Mouse (Mus musculus) ES-E14 (cell line): ENCODE results near the gene Gipc1. TPM values are rescaled to one million over a fixed set of nuclear protein-coding genes. Genes with fewer than 3 reads are reported as not detected.

Experiments
- DNase-seq: peaks from one replicate; pipeline ENCODE4 v3.0.0-alpha.2; 2013; ENCODE audit warnings: low read depth, low spot score
- H3K27ac ChIP-seq: 2 replicates; pipeline ENCODE4 v1.5.1; 2012; ENCODE audit warnings: low read depth, mild to moderate bottlenecking, low read length, moderate library complexity, mixed read lengths; ENCODE audit not compliant: poor library complexity, insufficient read depth, severe bottlenecking
- H3K36me3 ChIP-seq: 2 replicates; pipeline ENCODE4 v1.6.1; 2012; ENCODE audit warnings: mild to moderate bottlenecking, low read length, moderate library complexity, mixed read lengths; ENCODE audit not compliant: control insufficient read depth, poor library complexity, insufficient read depth, severe bottlenecking
- H3K4me1 ChIP-seq, 2 experiments: fragments of 150-350 bp in 1 of 2; sonication (generic) in 1 of 2; 2 replicates each; pipeline ENCODE4 v1.6.1; 2012; ENCODE audit warnings: low read length in 2 of 2, mild to moderate bottlenecking in 1 of 2, mixed read lengths in 1 of 2; ENCODE audit not compliant: control insufficient read depth in 2 of 2, insufficient read depth in 2 of 2, poor library complexity in 1 of 2
- H3K4me3 ChIP-seq, 2 experiments: fragments of 150-350 bp in 1 of 2; sonication (generic) in 1 of 2; 2 replicates each; pipeline ENCODE4 v1.5.1; 2012; ENCODE audit warnings: low read length in 2 of 2, low read depth in 1 of 2, mild to moderate bottlenecking in 1 of 2, mixed read lengths in 1 of 2; ENCODE audit not compliant: insufficient read depth in 1 of 2, poor library complexity in 1 of 2, severe bottlenecking in 1 of 2
- H3K9ac ChIP-seq: 2 replicates; pipeline ENCODE4 v1.6.1; 2012; ENCODE audit warnings: low read depth, mild to moderate bottlenecking, low read length, mixed read lengths; ENCODE audit not compliant: poor library complexity, insufficient read depth, severe bottlenecking
- H3K9me3 ChIP-seq: fragments of 150-350 bp; sonication (generic); 2 replicates; pipeline ENCODE4 v1.6.1; 2012; ENCODE audit warnings: low read depth, mild to moderate bottlenecking, low read length; ENCODE audit not compliant: control insufficient read depth, insufficient read depth
- CHD2 ChIP-seq: IDR thresholded peaks from 2 replicates; pipeline ENCODE4 v1.6.1; 2014; ENCODE audit warnings: mild to moderate bottlenecking, low read depth, low read length, inconsistent platforms
- HCFC1 ChIP-seq: IDR thresholded peaks from 2 replicates; pipeline ENCODE4 v1.6.1; 2012; ENCODE audit warnings: low read length, inconsistent platforms, borderline replicate concordance; ENCODE audit not compliant: insufficient read depth
- MAFK ChIP-seq: IDR thresholded peaks from 2 replicates; pipeline ENCODE4 v1.6.1; 2014; ENCODE audit warnings: mild to moderate bottlenecking, low read depth, low read length, inconsistent platforms; ENCODE audit not compliant: insufficient read depth
- ZC3H11A ChIP-seq: IDR thresholded peaks from 2 replicates; pipeline ENCODE4 v1.6.1; 2012; ENCODE audit warnings: low read depth, mild to moderate bottlenecking, inconsistent platforms, low read length, borderline replicate concordance
- ZNF384 ChIP-seq: IDR thresholded peaks from 2 replicates; pipeline ENCODE4 v1.6.1; 2012; ENCODE audit warnings: low read depth, low read length, inconsistent platforms
- in situ Hi-C, 2 experiments: fragments of 600-800 bp; cut with MboI; formaldehyde crosslinking; loops; one replicate each; pipeline ENCODE4 v1.15.1; 2025; ENCODE audit warnings: low sequenced_read_pairs in 2 of 2, inconsistent platforms in 1 of 2; ENCODE audit not compliant: unreplicated experiment in 2 of 2
- total RNA-seq: library from RNA; depleted of rRNA; stranded (reverse); fragments of 300-350 nt; gene quantifications from 2 replicates; pipeline ENCODE4 v1.2.3, GENCODE M21; 2012

The Gipc1 gene
- total RNA-seq, 1 experiment: 73.7 TPM

GRCm38 (mm10) chr8:83697374-83698220 is 45.1 kb downstream of the Gipc1 start:
- H3K4me3 ChIP-seq: peak overlapping the region; percentile 86 to 97; a peak in 2 of 4 replicates
- DNase-seq: no peak
- H3K4me1 ChIP-seq: peaks cover 4 to 16% of the 10 kb centered on the region in 2 experiments; a peak in 3 of 4 replicates
- H3K9ac ChIP-seq: no peak overlapping the region
- in situ Hi-C loops: no loop called here
- TF ChIP-seq CHD2 (no peak), HCFC1 (no peak), MAFK (no peak), ZNF384 (no peak), ZC3H11A (no peak)
- H3K9me3 ChIP-seq: no peaks in the 10 kb centered on the region
- no peaks in the 10 kb centered on the region; the same call in 1 of the 2 replicates for H3K36me3 ChIP-seq
- H3K27ac ChIP-seq: no peak overlapping the region

GRCm38 (mm10) chr8:83698291-83698660 is 45.8 kb downstream of the Gipc1 start:
- Histone ChIP-seq H3K4me3 (peak overlapping the region; percentile 86 to 97), H3K9me3 (no peaks in the 10 kb centered on the region), H3K9ac (peak overlapping the region; percentile 82), H3K27ac (no peak overlapping the region), H3K4me1 (peaks cover 4 to 13% of the 10 kb centered on the region in 2 experiments; a peak in 3 of 4 replicates), H3K36me3 (no peaks in the 10 kb centered on the region)
- TF ChIP-seq ZC3H11A (no peak), CHD2 (no peak), ZNF384 (no peak), HCFC1 (no peak), MAFK (no peak)
- in situ Hi-C loops: no loop called here
- DNase-seq: no peak

GRCm38 (mm10) chr8:83698661-83699453 is 46.4 kb downstream of the Gipc1 start, which contains the start of gene Pkn1:
Gene Pkn1 (minus strand): TSS chr8:83699179.
- Histone ChIP-seq H3K27ac (0 out of 2 replicates have a peak within 1 kb of the TSS, but pooled peaks have one; percentile 24), H3K36me3 (no peaks in the 10 kb centered on the region), H3K4me3 (peak within 1 kb of the TSS; percentile 86 to 97), H3K9ac (peak within 1 kb of the TSS; percentile 82), H3K4me1 (peaks cover 4 to 10% of the 10 kb centered on the region in 2 experiments; a peak in 3 of 4 replicates), H3K9me3 (no peaks in the 10 kb centered on the region)
- TF ChIP-seq ZC3H11A: no peak
- no peak for TF ChIP-seq MAFK
- TF ChIP-seq ZNF384: no peak
- no peak for TF ChIP-seq HCFC1
- no peak for TF ChIP-seq CHD2
- in situ Hi-C loops: no loop called here
- DNase-seq: peak; percentile 47

- Histone ChIP-seq H3K4me1 (peaks cover 4 to 9% of the 10 kb centered on the region in 2 experiments; a peak in 3 of 4 replicates), H3K27ac (no peak overlapping the region), H3K36me3 (no peaks in the 10 kb centered on the region), H3K9ac (no peak overlapping the region; the same call in 1 of the 2 replicates), H3K9me3 (no peaks in the 10 kb centered on the region), H3K4me3 (peak overlapping the region; percentile 72 to 86)
- no peak for DNase-seq
- no peak for TF ChIP-seq CHD2
- no peak for TF ChIP-seq MAFK
- no peak for TF ChIP-seq ZNF384
- TF ChIP-seq ZC3H11A: no peak
- no peak for TF ChIP-seq HCFC1
- in situ Hi-C loops: no loop called here
These were observed 47.1 kb downstream of the Gipc1 start for GRCm38 (mm10) chr8:83699566-83699965.
